ENCODE assay signal across 28 mouse cellular contexts in genomic region chr14:119633626-119634025, GRCm38 (mm10).
DNase-seq lines count a peak whose midpoint lies in the region; ATAC-seq and TF ChIP-seq lines count a peak whose summit lies in the region.
"Had no signal": no experiment of that assay in that cellular context is flagged by ENCODE, and none has a peak within 500 bp of the region (broad histone marks: within the 10 kb centered on the region; RNA-seq: fewer than 3 reads in every experiment).

No protein-coding gene starts in this region.

- H3K4me3 ChIP-seq in limb, embryonic 11.5 days (ENCODE audit: low read depth, low read length) = no peak overlapping the region
- no peak overlapping the region for H3K4me3 ChIP-seq in limb, embryonic 10.5 days
- H3K4me3 ChIP-seq in limb, embryonic 14.5 days (replicated peaks; ENCODE audit: low read length) = no peak overlapping the region
- H3K4me3 ChIP-seq: forebrain, embryonic 10.5 days; gastrocnemius, adult 2 months; heart, embryonic 12.5 days; heart, embryonic 15.5 days; hindbrain, embryonic 10.5 days; hindbrain, embryonic 13.5 days; intestine, embryonic 15.5 days had no signal

- no peak for DNase-seq in frontal cortex, postnatal 25 days (ENCODE audit: low spot score in 2 of 2)
- DNase-seq in limb, embryonic 11.5 days (ENCODE audit: low spot score) = no peak
- no peak for DNase-seq in limb, embryonic 10.5 days (ENCODE audit: low spot score)
- peak; percentile 10 for DNase-seq in forelimb bud, embryonic 11.5 days (ENCODE audit: low read depth, low spot score)
- peak; percentile 33 for DNase-seq in limb, embryonic 14.5 days (ENCODE audit: low spot score)
- DNase-seq in right cerebral cortex, postnatal 4 days = no peak
- DNase-seq in adrenal gland, postnatal 25 days = no peak
- DNase-seq: adrenal gland, adult 2 months; adrenal gland, postnatal 14 days; cerebellum, adult 11 months; cerebellum, adult 2 months; cerebellum, adult 9-11 months; cerebellum, postnatal 36 days; gastrocnemius, adult 2 months; gastrocnemius, postnatal 14 days; heart, adult 18-20 months; heart, postnatal 10 days; heart, postnatal 36 days had no signal

- no peaks in the 10 kb centered on the region for H3K27me3 ChIP-seq in limb, embryonic 11.5 days (ENCODE audit: control insufficient read depth, insufficient read depth, low read length)
- no peaks in the 10 kb centered on the region for H3K27me3 ChIP-seq in limb, embryonic 10.5 days (ENCODE audit: low read depth, poor library complexity, severe bottlenecking)
- H3K27me3 ChIP-seq in limb, embryonic 14.5 days (ENCODE audit: control insufficient read depth, insufficient read depth, low read length) = no peaks in the 10 kb centered on the region
- H3K27me3 ChIP-seq: heart, embryonic 12.5 days; heart, embryonic 15.5 days; hindbrain, embryonic 13.5 days; intestine, embryonic 15.5 days had no signal

- no peaks in the 10 kb centered on the region for H3K9me3 ChIP-seq in limb, embryonic 11.5 days (ENCODE audit: control insufficient read depth, low read length)
- H3K9me3 ChIP-seq in limb, embryonic 10.5 days (replicated peaks) = no peaks in the 10 kb centered on the region
- H3K9me3 ChIP-seq in limb, embryonic 14.5 days (ENCODE audit: control insufficient read depth, low read length) = no peaks in the 10 kb centered on the region
- H3K9me3 ChIP-seq: forebrain, embryonic 10.5 days; heart, embryonic 12.5 days; heart, embryonic 15.5 days; hindbrain, embryonic 10.5 days; hindbrain, embryonic 13.5 days; intestine, embryonic 15.5 days had no signal

- H3K4me1 ChIP-seq in limb, embryonic 11.5 days (ENCODE audit: control insufficient read depth, insufficient read depth, low read length) = no peaks in the 10 kb centered on the region
- no peaks in the 10 kb centered on the region; the same call in 1 of the 2 replicates for H3K4me1 ChIP-seq in limb, embryonic 10.5 days
- H3K4me1 ChIP-seq in limb, embryonic 14.5 days (ENCODE audit: control insufficient read depth, insufficient read depth, low read length) = peaks cover 11% of the 10 kb centered on the region; the same call in 1 of the 2 replicates
- H3K4me1 ChIP-seq: forebrain, embryonic 10.5 days; heart, embryonic 12.5 days; heart, embryonic 15.5 days; hindbrain, embryonic 10.5 days; hindbrain, embryonic 13.5 days; intestine, embryonic 15.5 days had no signal

- no peak overlapping the region for H3K9ac ChIP-seq in limb, embryonic 11.5 days (ENCODE audit: low read length)
- no peak overlapping the region for H3K9ac ChIP-seq in limb, embryonic 14.5 days (ENCODE audit: low read depth, low read length, severe bottlenecking)
- H3K9ac ChIP-seq: forebrain, postnatal 0 days; heart, embryonic 12.5 days; heart, embryonic 15.5 days; hindbrain, embryonic 13.5 days; intestine, embryonic 15.5 days had no signal

- no peak for TF ChIP-seq POLR2A in limb, embryonic 14.5 days (IDR thresholded peaks at IDR 0.05; ENCODE audit: borderline replicate concordance, extremely low read depth, insufficient read depth, insufficient read length)

- H3K27ac ChIP-seq in limb, embryonic 11.5 days (replicated peaks; ENCODE audit: low read depth, low read length) = no peak overlapping the region
- no peak overlapping the region for H3K27ac ChIP-seq in limb, embryonic 10.5 days
- H3K27ac ChIP-seq in limb, embryonic 14.5 days (replicated peaks; ENCODE audit: low read depth, low read length) = no peak overlapping the region
- H3K27ac ChIP-seq: forebrain, embryonic 10.5 days; gastrocnemius, adult 2 months; heart, embryonic 15.5 days; hindbrain, embryonic 10.5 days; hindbrain, embryonic 13.5 days; intestine, embryonic 15.5 days had no signal

- no peak overlapping the region for H3K4me2 ChIP-seq in limb, embryonic 11.5 days (ENCODE audit: low read depth, severe bottlenecking)
- H3K4me2 ChIP-seq in limb, embryonic 14.5 days (replicated peaks; ENCODE audit: low read depth, low read length, severe bottlenecking) = no peak overlapping the region
- H3K4me2 ChIP-seq: heart, embryonic 12.5 days; heart, embryonic 15.5 days; hindbrain, embryonic 13.5 days; intestine, embryonic 15.5 days had no signal

- no peaks in the 10 kb centered on the region for H3K36me3 ChIP-seq in limb, embryonic 11.5 days (ENCODE audit: control insufficient read depth, insufficient read depth, low read length)
- no peaks in the 10 kb centered on the region for H3K36me3 ChIP-seq in limb, embryonic 10.5 days
- no peaks in the 10 kb centered on the region for H3K36me3 ChIP-seq in limb, embryonic 14.5 days (ENCODE audit: control insufficient read depth, insufficient read depth, low read length)
- H3K36me3 ChIP-seq: forebrain, embryonic 10.5 days; heart, embryonic 12.5 days; heart, embryonic 15.5 days; hindbrain, embryonic 10.5 days; hindbrain, embryonic 13.5 days; intestine, embryonic 15.5 days had no signal

- peak; percentile 48 for ATAC-seq in frontal cortex, adult (ENCODE audit: low TSS enrichment)
- peak; percentile 44; the same call in 1 of the 2 replicates for ATAC-seq in limb, embryonic 11.5 days (ENCODE audit: insufficient number of reproducible peaks, low FRiP score, low TSS enrichment, low read depth)
- ATAC-seq in limb, embryonic 14.5 days (ENCODE audit: low FRiP score, low read depth) = peak; percentile 77
- ATAC-seq: CD4-positive, CD25-positive, alpha-beta regulatory T cell, adult 4 months; forebrain, postnatal 0 days; hindbrain, embryonic 16.5 days; intestine, embryonic 15.5 days had no signal

- WGBS in limb, embryonic 11.5 days = 55% methylated on average over 3 of the region's 3 CpGs
- WGBS in limb, embryonic 10.5 days = 83% methylated on average over 3 of the region's 3 CpGs
- WGBS in limb, embryonic 14.5 days = 24% methylated on average over 3 of the region's 3 CpGs

Comparison
In these comparisons a context has a peak if more than half of its experiments do, and no peak if none do; other contexts are left out.
1. DNase-seq: peak in forelimb bud, embryonic 11.5 days (single experiment) and limb, embryonic 14.5 days (single experiment); none in frontal cortex, postnatal 25 days (0 of 2), limb, embryonic 11.5 days (single experiment), limb, embryonic 10.5 days (single experiment), right cerebral cortex, postnatal 4 days (single experiment) and adrenal gland, postnatal 25 days (single experiment).
2. Peak in every context shown above with its lines, with median percentiles within 50 percentile points of each other: ATAC-seq.